Mouse (Mus musculus) liver, postnatal 0 days (tissue): ENCODE data around the gene Lcat.

Source experiments
- CTCF ChIP-seq: sonication (generic); IDR thresholded peaks from 2 replicates; pipeline ENCODE4 v1.5.1; 2016; ENCODE audit warnings: antibody characterized with exemption, low read depth
- EP300 ChIP-seq: IDR thresholded peaks from 2 replicates; pipeline ENCODE4 v1.6.1; 2016; ENCODE audit warnings: antibody characterized with exemption, low read depth, mild to moderate bottlenecking

DNA sequence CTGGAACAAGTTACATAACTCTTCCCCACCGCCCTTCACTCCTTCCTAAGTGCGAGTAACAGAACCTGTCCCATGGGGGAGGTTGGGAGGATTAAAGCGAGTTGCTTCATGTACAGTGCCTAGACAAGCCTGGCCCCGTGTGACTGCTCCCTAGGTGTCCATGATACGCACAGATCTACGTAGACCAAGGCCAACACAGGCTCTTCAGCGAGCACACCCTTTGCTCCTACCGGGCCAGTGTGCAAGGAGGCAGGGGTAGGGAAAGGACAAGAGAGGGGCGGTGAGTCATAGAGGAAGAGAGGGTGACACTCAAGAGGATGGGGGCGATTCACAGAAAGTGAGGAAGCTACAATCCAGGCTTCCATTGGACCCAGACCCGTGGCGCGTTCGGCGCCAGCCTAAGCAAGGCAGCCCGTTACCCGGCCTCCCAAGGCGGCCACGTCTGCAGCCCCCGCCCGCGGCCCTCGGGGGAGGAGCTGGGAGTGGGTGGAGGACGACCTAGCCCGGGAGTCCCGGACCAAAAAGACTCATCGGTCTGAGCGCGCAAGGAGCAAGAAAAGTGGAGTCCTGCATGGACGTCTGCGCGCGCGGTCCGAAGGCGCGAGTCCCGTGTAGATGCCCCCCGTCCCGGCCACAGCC, 22.2 kb upstream of the Lcat start:
- TF ChIP-seq CTCF (no peak), EP300 (no peak)
